Mouse (Mus musculus): Measurements from ENCODE around the gene Pspc1.
"Not testable (repeated sequence)": the region's sequence is repeated elsewhere in the genome, so short reads cannot be mapped to it uniquely, and the experiment has no call there.

Gene Pspc1

DNA sequence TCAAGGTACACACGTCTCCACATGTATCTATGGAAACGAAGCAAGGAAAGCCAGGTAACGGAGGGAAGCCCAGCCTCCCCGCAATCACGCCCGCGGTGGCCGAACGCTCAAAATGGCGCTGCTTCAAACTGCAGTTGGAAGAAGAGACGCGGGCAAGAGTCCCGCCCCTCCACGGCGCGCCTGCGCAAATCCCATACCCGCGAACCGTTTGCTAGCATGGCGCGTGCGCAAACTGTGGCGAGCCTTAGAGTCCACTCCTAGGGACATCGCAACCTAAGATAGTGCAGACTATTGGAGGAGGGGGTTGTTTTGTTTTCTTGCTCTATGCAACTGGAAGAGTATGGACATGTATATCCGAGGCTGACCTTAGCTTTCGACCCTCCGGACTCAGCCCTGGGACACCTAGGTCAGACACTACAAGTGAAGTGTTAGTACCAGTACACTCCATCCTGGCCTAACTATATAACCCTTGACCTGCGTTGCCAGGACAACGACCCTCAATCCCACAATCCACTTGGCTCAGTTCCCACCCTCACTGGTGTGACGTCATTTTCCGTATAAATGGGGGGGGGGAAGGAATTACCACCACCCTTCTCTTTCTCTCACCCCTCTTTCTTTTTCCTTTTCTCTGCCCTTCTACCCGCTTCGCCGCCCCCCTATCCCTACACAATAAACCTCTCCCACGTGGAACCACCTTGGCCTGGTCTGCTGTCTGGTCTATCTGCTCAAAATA lies at the start of gene Pspc1:
Gene Pspc1 (minus strand): TSS at position 117 of the 733 bp plus-strand sequence.
- DNase-seq (ENCODE audit: extremely low read depth, insufficient read length, low spot score): peak; percentile 93

DNA sequence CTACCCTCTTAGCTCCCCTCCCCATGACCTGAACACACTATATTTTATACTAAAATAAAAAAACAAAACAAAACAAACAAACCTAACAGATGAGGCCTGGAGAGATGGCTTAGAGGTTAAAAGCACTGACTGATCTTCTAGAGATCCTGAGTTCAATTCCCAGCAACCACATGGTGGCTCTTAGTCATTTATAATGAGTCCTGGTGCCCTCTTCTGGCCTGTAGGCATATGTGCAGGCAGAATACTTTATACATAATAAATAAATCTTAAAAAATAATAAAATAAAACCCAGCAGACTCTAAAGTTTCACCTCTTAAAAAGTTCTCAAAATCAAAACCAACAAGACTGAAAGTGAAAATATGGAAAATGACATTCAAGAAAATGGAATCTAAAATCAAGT lies 46.4 kb upstream of the Pspc1 start:
- DNase-seq (ENCODE audit: extremely low read depth, insufficient read length, low spot score): peak; percentile 10

DNA sequence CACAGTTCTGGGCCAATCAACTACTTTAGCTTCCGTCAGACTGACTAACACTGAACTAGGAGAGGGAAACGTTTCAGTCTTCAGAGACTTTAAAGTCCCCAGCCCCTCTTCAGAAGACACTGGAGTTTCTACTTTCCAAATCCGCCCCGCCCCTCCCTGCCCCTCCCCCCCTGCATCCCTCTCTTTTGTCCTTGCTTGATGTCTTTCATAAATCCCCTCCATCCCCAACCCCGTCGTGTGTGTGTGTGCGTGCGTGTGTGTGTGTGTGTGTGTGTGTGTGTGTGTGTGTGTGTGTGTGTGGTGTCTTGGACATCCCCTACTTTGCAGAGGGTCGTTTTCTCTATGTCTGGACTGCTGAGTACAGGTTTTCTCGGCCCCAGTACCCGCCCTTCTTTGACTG lies 39.5 kb upstream of the Pspc1 start:
- DNase-seq (ENCODE audit: extremely low read depth, insufficient read length, low spot score): no peak

DNA sequence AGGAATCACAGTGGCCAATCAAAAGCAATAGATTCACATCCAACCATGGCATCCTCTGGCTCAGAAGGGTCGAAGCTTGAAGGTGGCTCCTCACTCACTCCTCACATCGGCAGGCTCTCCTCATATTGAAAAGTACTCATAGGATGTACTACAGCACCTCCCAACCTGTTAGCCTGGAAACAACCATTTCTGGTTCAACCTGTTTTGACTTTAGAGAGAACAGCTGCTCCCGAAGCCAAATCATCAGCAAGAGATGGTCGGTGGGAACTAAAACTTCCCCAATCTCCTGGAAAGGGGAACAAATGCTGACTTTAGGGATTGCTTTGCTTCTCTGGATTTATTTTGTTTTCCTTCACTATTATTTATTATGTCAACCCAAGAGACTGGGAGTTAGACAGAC lies 39.0 kb upstream of the Pspc1 start:
- no peak for DNase-seq (ENCODE audit: extremely low read depth, insufficient read length, low spot score)

DNA sequence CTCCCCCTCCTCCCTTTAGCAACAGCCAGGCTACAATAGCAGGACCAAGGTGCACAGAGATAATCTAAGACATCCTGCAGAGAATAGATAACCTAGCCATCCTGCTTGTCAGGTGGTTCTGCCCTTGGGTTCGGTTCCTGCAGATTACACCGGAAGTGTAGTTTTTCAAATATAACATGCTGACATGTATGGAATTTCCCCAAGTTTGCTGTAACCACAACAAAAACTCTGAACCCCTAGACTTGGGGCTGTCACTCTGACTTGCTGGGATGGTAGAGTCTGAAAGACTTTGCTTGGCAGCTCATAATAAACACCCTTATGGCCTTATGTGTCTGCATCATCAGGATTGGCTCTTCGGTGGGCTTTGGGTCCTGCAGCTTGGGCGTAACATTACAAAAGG lies 38.4 kb upstream of the Pspc1 start:
- DNase-seq (ENCODE audit: extremely low read depth, insufficient read length, low spot score): no peak

DNA sequence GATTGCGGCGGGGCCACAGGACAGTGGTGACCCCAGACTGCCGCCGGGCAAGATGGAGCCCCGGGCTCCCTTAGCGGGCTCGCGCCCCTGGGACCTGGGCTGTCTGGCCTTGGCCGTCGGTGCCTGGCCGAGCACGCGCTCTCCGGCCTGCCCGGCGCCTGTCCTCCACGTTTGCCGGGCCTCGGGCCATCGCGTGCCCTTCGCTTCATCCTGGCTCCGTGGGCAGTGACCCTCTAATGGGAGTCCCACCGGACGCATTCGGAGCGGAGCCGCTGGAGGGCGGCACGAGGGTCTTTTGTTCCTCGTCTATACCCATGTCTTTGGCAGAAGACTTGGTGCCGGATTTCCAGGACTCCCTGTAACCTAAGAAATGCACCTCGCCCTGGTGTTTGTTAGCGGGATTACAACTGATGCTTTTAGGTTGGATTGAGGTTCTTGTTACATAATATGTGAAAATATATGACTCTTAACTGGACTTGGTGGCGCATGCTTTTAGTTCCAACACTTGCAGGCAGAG lies 34.5 kb upstream of the Pspc1 start:
- DNase-seq (ENCODE audit: extremely low read depth, insufficient read length, low spot score): peak; percentile 86

DNA sequence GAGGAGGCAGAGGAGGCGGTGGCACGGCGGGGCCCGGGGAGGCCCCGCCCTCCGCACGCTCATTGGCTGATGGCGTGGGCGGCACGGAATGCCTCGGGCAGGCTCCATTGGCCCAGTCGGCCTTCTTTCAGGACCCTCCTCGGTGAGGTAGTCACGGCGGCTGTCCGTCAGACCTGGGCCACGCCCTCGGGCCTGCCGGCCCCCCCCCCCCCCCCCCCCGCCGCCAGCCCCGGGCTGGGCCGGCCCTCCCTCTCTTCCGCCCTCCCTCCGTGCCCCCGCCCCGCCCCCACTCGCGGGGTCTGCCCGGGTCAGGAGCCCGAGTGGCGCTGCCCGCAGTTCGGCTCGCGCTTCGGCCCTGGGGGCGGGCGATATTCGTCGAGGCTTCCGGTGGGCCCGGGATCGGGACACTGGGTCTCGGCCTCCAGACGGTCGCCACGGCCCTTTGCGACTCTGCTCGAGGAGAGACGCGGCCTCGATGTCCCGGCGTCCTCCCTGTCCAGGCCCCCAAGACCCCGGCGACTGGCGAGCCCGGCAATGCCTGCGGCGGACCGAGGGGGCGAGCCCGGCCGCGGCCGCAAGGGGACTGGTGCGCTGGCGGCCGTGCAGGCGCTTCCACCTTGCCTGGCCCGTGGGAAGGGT lies 33.7 kb upstream of the Pspc1 start, which contains the start of gene Zmym5:
Gene Zmym5 (minus strand): TSS at position 16 of the 639 bp plus-strand sequence.
- peak; percentile 85 for DNase-seq (ENCODE audit: extremely low read depth, insufficient read length, low spot score)

DNA sequence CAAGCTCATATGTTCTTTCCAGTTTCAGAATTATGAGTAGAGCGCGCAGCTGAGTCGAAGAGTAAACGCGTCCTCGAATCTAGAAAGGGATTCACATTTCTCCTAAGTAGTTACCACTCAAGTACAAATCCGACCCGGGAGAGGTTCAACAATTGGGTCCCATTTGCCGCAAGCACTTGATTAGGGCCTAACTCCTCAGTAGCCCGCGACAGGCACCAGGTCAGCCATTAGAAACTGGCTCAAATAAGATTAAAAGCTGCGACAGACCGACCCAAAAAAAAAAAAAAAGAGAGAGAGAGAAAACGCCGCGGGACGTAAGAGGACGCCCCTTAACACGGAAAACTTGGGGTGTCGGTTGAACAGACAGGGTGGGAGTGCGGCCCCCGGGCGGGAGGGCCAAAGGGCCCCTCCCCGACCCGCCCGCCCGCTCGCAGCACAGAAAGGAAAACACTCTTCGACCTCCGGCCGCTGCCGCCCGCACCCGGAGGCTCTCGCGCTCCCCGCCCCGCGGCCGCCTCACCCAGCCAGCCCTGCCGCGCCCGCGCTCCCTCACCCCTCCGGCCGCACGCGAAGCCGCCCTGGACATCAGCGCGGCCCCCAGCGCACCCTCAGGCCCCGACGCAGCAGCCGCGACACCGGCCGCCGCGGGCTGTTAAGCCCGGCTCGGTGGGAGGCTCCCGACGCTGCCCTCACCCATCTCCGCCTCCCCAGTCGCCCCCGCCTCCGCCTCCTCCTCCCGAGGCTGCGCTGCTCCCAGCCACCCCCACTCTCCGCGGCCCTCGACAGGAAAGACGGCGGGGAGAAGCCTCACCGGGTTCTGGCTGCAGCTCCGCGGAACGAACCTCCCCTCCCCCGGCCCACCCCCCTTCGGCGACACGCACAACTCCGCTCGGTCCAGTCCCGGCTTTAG lies 32.9 kb upstream of the Pspc1 start:
- DNase-seq (ENCODE audit: extremely low read depth, insufficient read length, low spot score): peak; percentile 61

DNA sequence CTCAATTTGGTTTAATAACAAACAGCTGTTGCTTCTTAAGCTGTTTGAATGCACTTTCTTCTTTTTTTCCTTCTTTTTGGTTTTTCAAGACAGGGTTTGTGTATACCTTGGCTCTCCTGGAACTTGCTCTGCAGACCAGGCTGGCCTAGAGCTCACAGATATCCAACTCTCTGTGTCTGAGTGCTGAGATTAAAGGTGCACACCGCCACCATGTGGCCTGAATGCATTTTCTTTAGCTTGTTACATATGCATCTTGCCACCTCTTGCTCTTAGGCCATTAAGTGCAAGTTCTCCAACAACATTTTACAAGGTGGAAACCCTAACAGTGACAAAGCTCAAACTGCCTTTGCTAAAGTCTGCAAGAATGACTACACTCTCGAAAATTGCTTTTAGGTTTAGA lies 15.1 kb upstream of the Pspc1 start:
- no peak for DNase-seq (ENCODE audit: extremely low read depth, insufficient read length, low spot score)

DNA sequence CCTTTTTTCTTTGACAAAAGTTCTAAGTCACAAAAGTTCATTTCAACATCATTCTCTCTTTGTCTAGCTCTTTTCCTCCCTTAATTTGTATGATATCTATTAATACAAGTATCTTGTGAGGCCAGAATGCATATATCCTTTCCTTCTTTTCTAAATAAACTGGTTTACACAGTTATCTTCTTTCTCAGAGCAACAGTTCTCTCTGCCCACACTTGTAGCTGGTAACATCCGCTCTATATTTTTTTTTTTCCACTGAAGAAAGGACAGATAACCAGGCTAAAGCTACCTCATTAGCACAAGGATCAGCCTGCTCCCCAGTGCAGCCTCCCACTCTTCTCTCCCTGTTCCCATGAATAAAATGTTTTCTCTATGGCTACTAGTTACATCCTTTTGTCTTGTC lies 6.5 kb upstream of the Pspc1 start:
- no peak for DNase-seq (ENCODE audit: extremely low read depth, insufficient read length, low spot score)

DNA sequence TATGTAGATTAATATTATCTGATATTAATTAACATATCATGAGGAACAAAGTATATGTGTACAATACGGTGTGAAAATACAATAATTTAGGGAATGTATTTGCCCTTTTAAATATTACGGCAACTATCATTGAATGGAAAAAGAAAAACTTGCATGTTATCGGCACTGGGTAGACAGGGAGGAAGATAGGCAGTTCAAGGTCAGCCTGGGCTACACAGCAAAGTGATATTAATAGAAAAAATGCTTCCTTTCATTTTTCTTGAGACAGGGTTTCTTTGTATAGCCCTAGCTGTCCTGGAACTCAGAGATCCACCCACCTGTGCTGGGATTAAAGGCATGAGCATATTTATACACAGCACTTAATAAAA lies 801 bp upstream of the Pspc1 start:
- no peak for DNase-seq (ENCODE audit: extremely low read depth, insufficient read length, low spot score)

DNA sequence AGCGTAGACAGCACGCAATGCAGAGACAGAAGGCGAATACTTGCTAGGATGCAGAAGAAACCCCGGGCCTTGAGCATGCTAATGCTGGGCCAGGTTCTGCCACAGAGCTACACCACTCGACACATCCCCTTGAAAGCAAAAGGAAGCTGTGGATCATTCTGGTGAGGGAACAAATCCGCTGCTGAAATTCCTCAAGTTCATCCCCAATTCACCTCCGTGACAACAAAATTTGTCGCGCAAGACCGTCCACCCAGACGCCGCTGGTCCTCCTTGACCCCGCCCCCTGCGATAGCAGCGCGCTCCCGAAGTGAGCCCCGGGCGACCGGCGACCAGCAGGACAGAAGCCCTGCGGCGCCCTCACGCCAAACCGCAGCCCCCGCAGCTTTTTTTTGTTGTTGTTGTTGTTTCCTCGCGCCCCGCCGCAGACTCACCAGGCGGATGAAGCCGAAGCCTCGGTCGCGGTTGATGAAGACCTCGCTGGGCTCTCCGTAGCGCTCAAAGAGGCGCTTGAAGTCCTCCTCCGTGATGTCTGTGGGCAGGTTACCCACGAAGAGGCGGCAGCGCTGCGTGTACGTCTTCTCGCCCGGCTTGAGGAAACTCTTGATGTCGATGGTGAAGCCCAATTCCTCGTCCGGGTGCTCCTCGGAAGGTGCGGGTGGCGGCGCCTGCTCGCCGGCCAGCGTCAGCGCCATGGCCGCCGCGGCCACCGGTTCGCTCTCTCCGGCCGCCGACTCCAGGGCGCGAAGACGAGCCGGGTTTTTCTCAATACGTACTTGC lies 568 bp downstream of the Pspc1 start:
- DNase-seq (ENCODE audit: extremely low read depth, insufficient read length, low spot score): peak; percentile 81

DNA sequence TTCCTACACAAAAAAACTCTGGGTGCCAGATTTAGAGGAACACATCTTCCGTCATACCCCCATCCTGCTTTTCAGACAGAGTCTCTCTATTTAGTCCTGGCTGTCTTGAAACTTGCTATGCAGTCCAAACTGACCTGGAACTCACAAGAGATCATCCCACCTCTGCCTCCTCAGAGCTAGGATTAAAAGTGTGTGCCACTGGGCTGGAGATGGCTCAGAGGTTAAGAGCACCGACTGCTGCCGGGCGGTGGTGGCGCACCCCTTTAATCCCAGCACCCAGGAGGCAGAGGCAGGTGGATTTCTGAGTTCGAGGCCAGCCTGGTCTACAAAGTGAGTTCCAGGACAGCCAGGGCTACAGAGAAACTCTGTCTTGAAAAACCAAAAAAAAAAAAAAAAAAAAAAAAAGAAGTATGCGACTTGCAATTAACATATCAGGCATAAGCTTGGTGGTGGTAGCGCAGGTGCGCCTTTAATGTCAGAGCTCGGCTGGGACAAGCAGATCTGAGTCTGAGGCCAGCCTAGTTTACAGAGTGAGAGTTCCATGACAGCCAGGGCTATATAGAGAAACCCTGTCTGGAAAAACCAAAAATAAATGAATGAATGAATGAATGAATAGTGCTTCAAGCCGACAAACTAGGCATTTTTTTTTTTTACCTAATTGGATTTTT lies 1.4 kb downstream of the Pspc1 start:
- DNase-seq (ENCODE audit: extremely low read depth, insufficient read length, low spot score): peak; percentile 30

DNA sequence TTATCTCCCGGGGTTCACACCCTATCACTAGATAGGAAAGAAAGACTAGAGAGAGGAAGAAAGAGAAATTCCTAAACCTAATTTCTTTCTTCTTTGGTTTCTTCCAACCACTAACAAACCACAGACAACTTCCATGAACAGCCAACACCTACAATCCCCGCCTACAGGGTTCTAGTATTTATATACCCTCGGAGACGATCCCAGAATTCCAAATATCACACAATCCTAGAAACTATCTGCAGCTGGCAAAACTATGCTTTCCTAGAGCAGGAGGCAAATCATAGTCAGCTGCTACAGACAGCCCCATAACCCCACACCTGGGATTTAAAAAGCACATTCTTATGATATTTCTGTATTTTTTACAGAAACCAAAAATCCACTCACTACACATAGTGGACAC lies 2.7 kb downstream of the Pspc1 start:
- no peak for DNase-seq (ENCODE audit: extremely low read depth, insufficient read length, low spot score)

DNA sequence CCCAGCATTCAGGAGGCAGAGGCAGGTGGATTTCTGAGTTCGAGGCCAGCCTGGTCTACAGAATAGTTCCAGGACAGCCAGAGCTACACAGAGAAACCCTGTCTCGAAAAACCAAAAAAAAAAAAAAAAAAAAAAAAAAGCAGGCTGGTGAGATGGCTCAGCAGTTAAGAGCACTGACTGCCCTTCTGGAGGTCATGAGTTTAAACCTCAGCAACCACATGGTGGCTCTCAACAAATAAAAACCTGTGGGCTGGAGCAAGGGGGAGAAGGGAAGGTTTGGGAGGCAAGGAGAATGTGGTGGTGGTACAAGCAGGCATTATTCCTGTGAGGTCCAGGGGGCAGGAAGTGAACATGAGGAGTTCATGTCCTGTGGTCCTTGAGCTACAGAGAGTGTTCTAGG lies 11.7 kb downstream of the Pspc1 start:
- not testable (repeated sequence) for DNase-seq (ENCODE audit: extremely low read depth, insufficient read length, low spot score)

DNA sequence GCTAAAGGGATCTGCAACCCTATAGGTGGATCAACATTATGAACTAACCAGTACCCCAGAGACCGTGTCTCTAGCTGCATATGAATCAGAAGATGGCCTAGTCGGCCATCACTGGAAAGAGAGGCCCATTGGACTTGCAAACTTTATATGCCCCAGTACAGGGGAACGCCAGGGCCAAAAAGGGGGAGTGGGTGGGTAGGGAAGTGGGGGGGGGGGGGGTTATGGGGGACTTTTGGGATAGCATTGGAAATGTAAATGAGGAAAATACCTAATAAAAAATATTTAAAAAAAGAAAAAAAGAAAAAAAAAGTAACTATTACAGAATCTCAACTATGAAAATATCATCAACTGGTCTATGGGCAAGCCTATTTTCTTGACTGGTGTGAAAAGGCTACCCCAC lies 13.0 kb downstream of the Pspc1 start:
- DNase-seq (ENCODE audit: extremely low read depth, insufficient read length, low spot score): not testable (repeated sequence)

DNA sequence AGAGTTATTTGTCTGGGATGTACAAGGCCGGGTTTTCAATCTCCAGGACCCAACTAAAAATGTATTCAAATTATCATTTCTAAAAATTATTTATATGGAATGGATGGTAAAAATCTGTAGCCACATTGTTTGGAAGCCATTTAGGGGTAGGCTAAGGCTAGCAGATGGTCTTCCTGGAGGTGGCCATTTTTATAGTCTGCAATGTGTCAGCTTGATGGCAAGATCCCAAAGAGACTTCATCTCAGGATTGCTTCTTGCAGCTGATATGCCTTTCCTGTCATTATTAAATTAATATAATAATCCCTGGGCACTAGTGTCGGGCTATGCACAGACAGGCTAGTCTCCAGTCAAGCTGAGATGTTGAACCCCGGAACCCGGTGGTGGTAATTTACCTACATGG lies 26.8 kb downstream of the Pspc1 start:
- DNase-seq (ENCODE audit: extremely low read depth, insufficient read length, low spot score): no peak

DNA sequence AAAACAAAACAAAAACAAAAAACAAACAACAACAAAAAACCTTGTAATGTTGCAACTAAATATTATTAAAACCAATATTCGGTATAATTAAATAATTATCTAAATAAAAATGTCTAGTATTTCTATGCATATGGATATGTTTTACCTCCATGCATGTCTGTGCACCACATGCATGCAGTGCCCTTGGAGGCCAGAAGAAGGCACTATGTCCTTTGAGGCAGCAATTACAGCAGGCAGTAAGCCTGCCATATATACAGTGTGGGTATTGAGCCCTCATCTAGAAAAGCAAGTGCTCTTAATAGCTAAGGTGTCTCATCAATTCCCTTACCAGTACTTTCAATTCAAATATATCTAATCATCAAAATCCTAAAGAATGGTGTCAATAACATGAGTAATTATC lies 37.9 kb downstream of the Pspc1 start:
- DNase-seq (ENCODE audit: extremely low read depth, insufficient read length, low spot score): no peak

DNA sequence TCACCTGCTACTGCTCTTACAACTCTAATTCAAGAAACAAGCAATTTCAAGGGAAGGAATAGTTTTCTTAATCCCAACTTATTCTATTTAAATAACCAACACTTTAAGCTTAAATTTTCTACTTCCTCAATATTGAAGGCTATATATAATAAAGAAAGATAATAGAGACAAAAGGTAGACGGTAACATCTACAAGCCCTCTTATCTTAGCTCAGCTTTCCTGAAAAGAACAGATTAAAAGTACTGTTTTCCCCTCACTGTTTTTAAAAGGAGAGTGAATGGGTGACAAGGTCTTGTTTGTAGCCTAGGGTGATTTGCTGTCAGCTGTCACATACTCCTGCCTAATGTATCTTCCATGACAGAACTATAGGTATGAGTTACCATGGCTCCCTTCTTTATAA lies 51.6 kb downstream of the Pspc1 start:
- no peak for DNase-seq (ENCODE audit: extremely low read depth, insufficient read length, low spot score)

DNA sequence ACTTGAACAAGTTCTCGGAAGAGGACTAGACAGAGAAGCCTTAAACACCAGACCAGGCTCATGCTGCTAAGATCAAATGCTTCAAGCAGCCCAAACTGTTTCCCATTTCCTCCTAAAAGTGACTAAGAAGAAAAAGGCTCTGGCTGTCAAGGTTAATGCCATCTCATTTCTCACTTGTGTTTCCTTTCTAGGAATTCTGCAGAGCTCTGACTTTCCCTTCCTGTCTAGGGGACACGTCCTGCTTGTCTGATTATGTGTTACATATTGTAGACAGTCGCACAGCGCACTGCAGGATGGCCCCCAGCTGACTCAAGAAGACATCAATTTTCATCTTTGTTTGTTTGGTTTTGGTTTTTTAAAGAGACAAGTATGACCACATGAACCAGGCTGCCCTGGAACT lies 72.4 kb downstream of the Pspc1 start:
- no peak for DNase-seq (ENCODE audit: extremely low read depth, insufficient read length, low spot score)

Data from 3134 (cell line).